Mouse (Mus musculus): ENCODE measurements around the gene Rftn1.
"Not testable (repeated sequence)": the region's sequence is repeated elsewhere in the genome, so short reads cannot be mapped to it uniquely, and the experiment has no call there.

The Rftn1 gene

GRCm38 (mm10) chr17:50190131-50191015 lies at the start of gene Rftn1:
Gene Rftn1, minus strand, starts transcription at chr17:50190674.
- peak; percentile 72 for DNase-seq (ENCODE audit: low read depth)

- no peak for DNase-seq (ENCODE audit: low read depth)
These were observed 47.5 kb upstream of the Rftn1 start for GRCm38 (mm10) chr17:50237818-50238610.

GRCm38 (mm10) chr17:50237436-50237709 lies 46.9 kb upstream of the Rftn1 start:
- peak; percentile 82 for DNase-seq (ENCODE audit: low read depth)

- peak; percentile 4 for DNase-seq (ENCODE audit: low read depth)
These were observed 46.4 kb upstream of the Rftn1 start for GRCm38 (mm10) chr17:50236702-50237435.

- DNase-seq (ENCODE audit: low read depth): no peak
These were observed 45.6 kb upstream of the Rftn1 start for GRCm38 (mm10) chr17:50235943-50236701.

GRCm38 (mm10) chr17:50233956-50234355 lies 43.5 kb upstream of the Rftn1 start:
- no peak for DNase-seq (ENCODE audit: low read depth)

- no peak for DNase-seq (ENCODE audit: low read depth)
These were observed 42.3 kb upstream of the Rftn1 start for GRCm38 (mm10) chr17:50232821-50233220.

GRCm38 (mm10) chr17:50231206-50231605 lies 40.7 kb upstream of the Rftn1 start:
- DNase-seq (ENCODE audit: low read depth): no peak

- DNase-seq (ENCODE audit: low read depth): no peak
These were observed 39.1 kb upstream of the Rftn1 start for GRCm38 (mm10) chr17:50229534-50229933.

GRCm38 (mm10) chr17:50227366-50227765 lies 36.9 kb upstream of the Rftn1 start:
- no peak for DNase-seq (ENCODE audit: low read depth)

- no peak for DNase-seq (ENCODE audit: low read depth)
These were observed 34.2 kb upstream of the Rftn1 start for GRCm38 (mm10) chr17:50224718-50225117.

GRCm38 (mm10) chr17:50217978-50218377 lies 27.5 kb upstream of the Rftn1 start:
- DNase-seq (ENCODE audit: low read depth): no peak

- DNase-seq (ENCODE audit: low read depth): no peak
These were observed 24.6 kb upstream of the Rftn1 start for GRCm38 (mm10) chr17:50215104-50215503.

- no peak for DNase-seq (ENCODE audit: low read depth)
These were observed 22.6 kb upstream of the Rftn1 start for GRCm38 (mm10) chr17:50213117-50213516.

GRCm38 (mm10) chr17:50211816-50212215 lies 21.3 kb upstream of the Rftn1 start:
- DNase-seq (ENCODE audit: low read depth): no peak

- DNase-seq (ENCODE audit: low read depth): no peak
These were observed 19.4 kb upstream of the Rftn1 start for GRCm38 (mm10) chr17:50209831-50210230.

GRCm38 (mm10) chr17:50208137-50209045 lies 17.9 kb upstream of the Rftn1 start:
- no peak for DNase-seq (ENCODE audit: low read depth)

GRCm38 (mm10) chr17:50206262-50206661 lies 15.8 kb upstream of the Rftn1 start:
- DNase-seq (ENCODE audit: low read depth): not testable (repeated sequence)

GRCm38 (mm10) chr17:50205840-50206239 lies 15.4 kb upstream of the Rftn1 start:
- not testable (repeated sequence) for DNase-seq (ENCODE audit: low read depth)

- DNase-seq (ENCODE audit: low read depth): no peak
These were observed 14.8 kb upstream of the Rftn1 start for GRCm38 (mm10) chr17:50205152-50205782.
